Mouse (Mus musculus) hindbrain, embryonic 13.5 days (tissue): Measurements from ENCODE around the gene Herpud2. TPM values are rescaled to one million over a fixed set of nuclear protein-coding genes. Genes with fewer than 3 reads are reported as not detected.

Source experiments
- ATAC-seq: fragments of 200-750 bp; cut with Nextera tagmentation; 2 replicates; pipeline ENCODE4 v1.8.0; 2017; ENCODE audit warnings: moderate TSS enrichment; ENCODE audit not compliant: low FRiP score
- H3K27ac ChIP-seq: fragments of 300-500 bp; sonication (generic); 2 replicates; pipeline ENCODE4 v1.5.1; 2015; ENCODE audit warnings: inconsistent platforms, mild to moderate bottlenecking, moderate library complexity
- H3K27me3 ChIP-seq: fragments of 300-500 bp; sonication (generic); 2 replicates; pipeline ENCODE4 v1.6.1; 2015; ENCODE audit warnings: mild to moderate bottlenecking, inconsistent platforms
- H3K36me3 ChIP-seq: fragments of 300-500 bp; sonication (generic); 2 replicates; pipeline ENCODE4 v1.6.1; 2015; ENCODE audit warnings: mild to moderate bottlenecking, inconsistent platforms
- H3K4me1 ChIP-seq: fragments of 300-500 bp; sonication (generic); replicated peaks from 2 replicates; pipeline ENCODE4 v1.6.1; 2015; ENCODE audit warnings: inconsistent platforms
- H3K4me2 ChIP-seq: fragments of 300-500 bp; sonication (generic); 2 replicates; pipeline ENCODE4 v1.6.1; 2015; ENCODE audit warnings: inconsistent platforms, mild to moderate bottlenecking, moderate library complexity
- H3K4me3 ChIP-seq: fragments of 300-500 bp; sonication (generic); 2 replicates; pipeline ENCODE4 v1.5.1; 2015; ENCODE audit warnings: mild to moderate bottlenecking, inconsistent platforms
- H3K9ac ChIP-seq: fragments of 300-500 bp; sonication (generic); 2 replicates; pipeline ENCODE4 v1.6.1; 2015; ENCODE audit warnings: mild to moderate bottlenecking, inconsistent platforms
- H3K9me3 ChIP-seq: fragments of 300-500 bp; sonication (generic); 2 replicates; pipeline ENCODE4 v1.6.1; 2016; ENCODE audit warnings: inconsistent platforms
- WGBS: fragments of 180-500 bp; shearing (Covaris S2); methylation state at CpG from one replicate; pipeline ENCODE4 v1.1.7; 2015; 5-methylcytosine and 5-hydroxymethylcytosine counted together
- polyA plus RNA-seq: library from polyadenylated mRNA; unstranded; fragments of >200 nt; fragmentation: Nextera tagmentation; extraction: Ambion mirVana; gene quantifications from 2 replicates; pipeline ENCODE4 v1.2.1, GENCODE M21; 2015

Gene Herpud2
- 33.5 and 35.6 TPM in 2 replicates for polyA plus RNA-seq

- WGBS = under 1% methylated on average over 45 of the region's 51 CpGs
- Histone ChIP-seq H3K36me3 (no peaks in the 10 kb centered on the region), H3K9ac (peak within 1 kb of the TSS; percentile 93)
Observed at GRCm38 (mm10) chr9:25151611-25152241, at the start of gene Herpud2. TSS of gene Herpud2 (minus strand) at chr9:25151820.

GRCm38 (mm10) chr9:25200987-25201386 lies 49.4 kb upstream of the Herpud2 start:
- H3K27ac ChIP-seq = no peak overlapping the region

More at GRCm38 (mm10) chr9:25151611-25152241, at the start of gene Herpud2:
- H3K4me2 ChIP-seq = peak within 1 kb of the TSS; percentile 89
- peaks cover 28% of the 10 kb centered on the region for H3K4me1 ChIP-seq
- peak within 1 kb of the TSS; percentile 92 for H3K4me3 ChIP-seq
- H3K27me3 ChIP-seq = no peaks in the 10 kb centered on the region
- H3K9me3 ChIP-seq = no peaks in the 10 kb centered on the region
- peak within 1 kb of the TSS; percentile 99 for H3K27ac ChIP-seq
- ATAC-seq = peak; percentile 99

GRCm38 (mm10) chr9:25200148-25200547 lies 48.5 kb upstream of the Herpud2 start:
- Histone ChIP-seq H3K27me3 (no peaks in the 10 kb centered on the region), H3K4me3 (no peak overlapping the region), H3K4me2 (no peak overlapping the region), H3K4me1 (no peaks in the 10 kb centered on the region), H3K36me3 (no peaks in the 10 kb centered on the region), H3K9me3 (no peaks in the 10 kb centered on the region), H3K27ac (no peak overlapping the region), H3K9ac (no peak overlapping the region)
- WGBS = 84% methylated on average over 3 of the region's 3 CpGs
- ATAC-seq = no peak

More at GRCm38 (mm10) chr9:25200987-25201386, 49.4 kb upstream of the Herpud2 start:
- no peak overlapping the region for H3K9ac ChIP-seq
- no peaks in the 10 kb centered on the region for H3K27me3 ChIP-seq
- no peak overlapping the region for H3K4me3 ChIP-seq
- WGBS = 89% methylated on average over 3 of the region's 3 CpGs
- no peak overlapping the region for H3K4me2 ChIP-seq
- H3K36me3 ChIP-seq = no peaks in the 10 kb centered on the region
- H3K9me3 ChIP-seq = no peaks in the 10 kb centered on the region
- H3K4me1 ChIP-seq = no peaks in the 10 kb centered on the region
- no peak for ATAC-seq

GRCm38 (mm10) chr9:25196746-25197145 lies 45.1 kb upstream of the Herpud2 start:
- H3K4me1 ChIP-seq = no peaks in the 10 kb centered on the region
- no peaks in the 10 kb centered on the region for H3K27me3 ChIP-seq
- no peak overlapping the region for H3K4me3 ChIP-seq
- ATAC-seq = no peak
- no peaks in the 10 kb centered on the region for H3K9me3 ChIP-seq
- WGBS = 84% methylated on average over 5 of the region's 5 CpGs
- no peak overlapping the region for H3K27ac ChIP-seq
- no peak overlapping the region for H3K9ac ChIP-seq
- H3K4me2 ChIP-seq = no peak overlapping the region
- H3K36me3 ChIP-seq = no peaks in the 10 kb centered on the region

- no peak overlapping the region for H3K9ac ChIP-seq
- H3K36me3 ChIP-seq = no peaks in the 10 kb centered on the region
- no peak overlapping the region for H3K27ac ChIP-seq
- H3K4me1 ChIP-seq = no peaks in the 10 kb centered on the region
- no peak overlapping the region for H3K4me3 ChIP-seq
- 77% methylated on average over 2 of the region's 2 CpGs for WGBS
- H3K27me3 ChIP-seq = no peaks in the 10 kb centered on the region
- no peaks in the 10 kb centered on the region for H3K9me3 ChIP-seq
- ATAC-seq = no peak
- no peak overlapping the region for H3K4me2 ChIP-seq
Observed at GRCm38 (mm10) chr9:25191612-25192011, 40.0 kb upstream of the Herpud2 start.

- Histone ChIP-seq H3K9ac (no peak overlapping the region), H3K4me2 (no peak overlapping the region), H3K9me3 (no peaks in the 10 kb centered on the region), H3K27ac (no peak overlapping the region), H3K27me3 (no peaks in the 10 kb centered on the region), H3K4me1 (no peaks in the 10 kb centered on the region), H3K4me3 (no peak overlapping the region), H3K36me3 (no peaks in the 10 kb centered on the region)
- WGBS = 89% methylated on average over 4 of the region's 4 CpGs
- ATAC-seq = no peak
Observed at GRCm38 (mm10) chr9:25186501-25186900, 34.9 kb upstream of the Herpud2 start.

- WGBS = 37% methylated on average over 7 of the region's 7 CpGs
- Histone ChIP-seq H3K4me1 (no peaks in the 10 kb centered on the region), H3K27ac (no peak overlapping the region), H3K4me2 (no peak overlapping the region), H3K27me3 (no peaks in the 10 kb centered on the region), H3K4me3 (no peak overlapping the region), H3K9ac (no peak overlapping the region), H3K36me3 (no peaks in the 10 kb centered on the region), H3K9me3 (no peaks in the 10 kb centered on the region)
- no peak for ATAC-seq
Observed at GRCm38 (mm10) chr9:25185854-25186253, 34.2 kb upstream of the Herpud2 start.

- Histone ChIP-seq H3K36me3 (no peaks in the 10 kb centered on the region), H3K27me3 (no peaks in the 10 kb centered on the region), H3K4me2 (no peak overlapping the region), H3K9me3 (no peaks in the 10 kb centered on the region), H3K4me1 (no peaks in the 10 kb centered on the region), H3K27ac (no peak overlapping the region), H3K9ac (no peak overlapping the region), H3K4me3 (no peak overlapping the region)
- WGBS = 94% methylated on average over 2 of the region's 2 CpGs
- no peak for ATAC-seq
Observed at GRCm38 (mm10) chr9:25184606-25185005, 33.0 kb upstream of the Herpud2 start.

GRCm38 (mm10) chr9:25178066-25178465 lies 26.4 kb upstream of the Herpud2 start:
- Histone ChIP-seq H3K27me3 (no peaks in the 10 kb centered on the region), H3K9ac (no peak overlapping the region), H3K4me3 (no peak overlapping the region), H3K36me3 (no peaks in the 10 kb centered on the region), H3K27ac (no peak overlapping the region), H3K9me3 (no peaks in the 10 kb centered on the region), H3K4me1 (0 out of 2 replicates have a peak, but pooled peaks cover 4% of the 10 kb centered on the region), H3K4me2 (no peak overlapping the region)
- WGBS = 90% methylated on average over 3 of the region's 3 CpGs
- ATAC-seq = no peak

- no peak for ATAC-seq
- H3K27me3 ChIP-seq = no peaks in the 10 kb centered on the region
- no peaks in the 10 kb centered on the region for H3K9me3 ChIP-seq
- WGBS = 92% methylated on average over 5 of the region's 5 CpGs
- H3K27ac ChIP-seq = no peak overlapping the region
- no peaks in the 10 kb centered on the region for H3K36me3 ChIP-seq
- no peak overlapping the region for H3K9ac ChIP-seq
- H3K4me1 ChIP-seq = 0 out of 2 replicates have a peak, but pooled peaks cover 4% of the 10 kb centered on the region
- H3K4me2 ChIP-seq = no peak overlapping the region
- H3K4me3 ChIP-seq = no peak overlapping the region
Observed at GRCm38 (mm10) chr9:25177201-25177600, 25.6 kb upstream of the Herpud2 start.

GRCm38 (mm10) chr9:25176562-25176961 lies 24.9 kb upstream of the Herpud2 start:
- Histone ChIP-seq H3K4me3 (no peak overlapping the region), H3K9me3 (no peaks in the 10 kb centered on the region), H3K4me1 (0 out of 2 replicates have a peak, but pooled peaks cover 4% of the 10 kb centered on the region), H3K9ac (no peak overlapping the region), H3K36me3 (no peaks in the 10 kb centered on the region), H3K27me3 (no peaks in the 10 kb centered on the region), H3K4me2 (no peak overlapping the region), H3K27ac (no peak overlapping the region)
- no peak for ATAC-seq
- WGBS = 93% methylated on average over 1 of the region's 1 CpGs

- no peak for ATAC-seq
- WGBS = 83% methylated on average over 6 of the region's 6 CpGs
- no peak overlapping the region for H3K9ac ChIP-seq
- no peak overlapping the region for H3K27ac ChIP-seq
- H3K9me3 ChIP-seq = no peaks in the 10 kb centered on the region
- H3K4me1 ChIP-seq = 0 out of 2 replicates have a peak, but pooled peaks cover 4% of the 10 kb centered on the region
- H3K4me2 ChIP-seq = no peak overlapping the region
- no peaks in the 10 kb centered on the region for H3K27me3 ChIP-seq
- no peak overlapping the region for H3K4me3 ChIP-seq
- no peaks in the 10 kb centered on the region for H3K36me3 ChIP-seq
Observed at GRCm38 (mm10) chr9:25175978-25176377, 24.4 kb upstream of the Herpud2 start.

GRCm38 (mm10) chr9:25175039-25175442 lies 23.4 kb upstream of the Herpud2 start:
- Histone ChIP-seq H3K36me3 (no peaks in the 10 kb centered on the region), H3K9ac (no peak overlapping the region), H3K4me2 (no peak overlapping the region), H3K4me3 (no peak overlapping the region), H3K9me3 (no peaks in the 10 kb centered on the region), H3K4me1 (0 out of 2 replicates have a peak, but pooled peaks cover 4% of the 10 kb centered on the region), H3K27ac (no peak overlapping the region), H3K27me3 (no peaks in the 10 kb centered on the region)
- no peak for ATAC-seq
- WGBS = 46% methylated on average over 5 of the region's 5 CpGs
